Mouse (Mus musculus): ENCODE measurements around the gene Rasgrp1.

Rasgrp1 gene

GRCm38 (mm10) chr2:117342090-117342546 lies 683 bp downstream of the Rasgrp1 start:
- TF ChIP-seq POU5F1 (IDR thresholded peaks at IDR 0.05; ENCODE audit: borderline replicate concordance, low read length), result no peak
- no peak for TF ChIP-seq NANOG (IDR thresholded peaks at IDR 0.05; ENCODE audit: borderline replicate concordance, low read length)
- peak; percentile 81 for TF ChIP-seq CTCF (conservative IDR thresholded peaks at IDR 0.05; ENCODE audit: low read length)
- Histone ChIP-seq H3K9me3 (ENCODE audit: low read length) (no peaks in the 10 kb centered on the region), H3K4me1 (replicated peaks; ENCODE audit: low read depth, low read length) (peaks cover 35% of the 10 kb centered on the region), H3K4me3 (replicated peaks; ENCODE audit: low read length) (peak overlapping the region; percentile 88), H3K27me3 (ENCODE audit: insufficient read depth, low read length) (peaks cover 57% of the 10 kb centered on the region), H3K36me3 (ENCODE audit: insufficient read depth, low read length) (no peaks in the 10 kb centered on the region)

GRCm38 (mm10) chr2:117338501-117338900 lies 4.3 kb downstream of the Rasgrp1 start:
- peak overlapping the region; percentile 52 for H3K4me3 ChIP-seq (replicated peaks; ENCODE audit: low read length)
- H3K27me3 ChIP-seq (ENCODE audit: insufficient read depth, low read length), result peaks cover 43% of the 10 kb centered on the region
- H3K4me1 ChIP-seq (replicated peaks; ENCODE audit: low read depth, low read length), result peaks cover 58% of the 10 kb centered on the region
- H3K9me3 ChIP-seq (ENCODE audit: low read length), result no peaks in the 10 kb centered on the region
- no peaks in the 10 kb centered on the region for H3K36me3 ChIP-seq (ENCODE audit: insufficient read depth, low read length)
- TF ChIP-seq POU5F1 (IDR thresholded peaks at IDR 0.05; ENCODE audit: borderline replicate concordance, low read length), result no peak
- no peak; the same call in 1 of the 2 replicates for TF ChIP-seq NANOG (IDR thresholded peaks at IDR 0.05; ENCODE audit: borderline replicate concordance, low read length)
- TF ChIP-seq CTCF (conservative IDR thresholded peaks at IDR 0.05; ENCODE audit: low read length), result peak; percentile 88

DNA sequence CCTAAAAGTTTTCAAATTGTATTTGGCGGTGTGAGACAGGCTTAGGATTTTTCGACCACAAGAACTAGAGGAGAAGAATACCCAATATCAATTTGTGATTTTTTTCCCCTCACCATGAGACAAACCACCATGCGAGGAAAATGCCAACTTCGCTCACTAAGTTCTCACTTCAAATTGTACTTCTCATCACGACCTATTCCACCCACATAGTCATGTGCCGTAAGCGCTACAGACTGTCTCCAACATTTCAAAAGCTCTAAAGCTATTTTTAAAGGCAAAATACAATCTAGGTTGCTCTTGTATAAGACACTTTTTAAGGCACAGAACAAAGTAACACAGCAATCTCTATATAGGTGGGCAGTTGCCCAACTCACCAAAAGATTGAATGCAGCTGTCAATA lies 4.9 kb downstream of the Rasgrp1 start:
- TF ChIP-seq NANOG (IDR thresholded peaks at IDR 0.05; ENCODE audit: borderline replicate concordance, low read length), result no peak
- no peak for TF ChIP-seq POU5F1 (IDR thresholded peaks at IDR 0.05; ENCODE audit: borderline replicate concordance, low read length)
- no peak for TF ChIP-seq CTCF (conservative IDR thresholded peaks at IDR 0.05; ENCODE audit: low read length)

DNA sequence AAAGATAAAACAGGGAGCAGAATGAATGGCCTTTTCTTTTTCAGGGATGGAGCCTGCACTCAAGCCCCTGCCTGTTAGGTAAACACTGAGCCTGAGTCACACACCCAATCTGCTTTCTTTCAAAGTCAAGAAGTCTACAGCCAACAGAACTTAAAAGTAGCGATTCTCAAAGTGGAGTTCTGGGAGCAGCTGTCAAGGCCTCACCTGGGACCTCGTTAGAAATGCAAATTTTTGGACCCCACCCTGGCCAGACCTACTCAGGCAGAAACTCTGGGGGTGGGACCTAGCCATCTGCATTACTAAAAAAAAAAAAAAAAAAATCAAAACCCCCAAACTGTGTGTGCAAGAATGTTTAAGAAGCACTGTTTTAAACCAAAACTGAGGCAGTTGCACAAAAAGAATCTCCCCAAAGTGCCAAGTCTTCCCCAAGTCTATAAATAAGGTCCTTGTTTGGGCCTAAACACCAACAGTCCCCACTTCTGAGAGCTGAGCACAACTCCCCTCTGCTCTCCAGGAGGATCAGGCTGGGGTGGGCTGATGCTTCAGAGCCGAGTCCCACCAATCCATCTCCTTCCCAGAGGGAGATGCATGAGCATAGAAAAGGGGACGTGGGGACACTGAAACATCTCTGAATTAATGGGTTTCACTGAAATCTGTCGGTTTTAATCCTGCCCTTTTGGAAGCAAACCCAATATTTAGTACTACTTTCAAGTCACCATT lies 5.7 kb downstream of the Rasgrp1 start:
- Histone ChIP-seq H3K4me1 (replicated peaks; ENCODE audit: low read depth, low read length) (peaks cover 50% of the 10 kb centered on the region), H3K4me3 (replicated peaks; ENCODE audit: low read length) (peak overlapping the region; percentile 50; the same call in 1 of the 2 replicates), H3K27me3 (ENCODE audit: insufficient read depth, low read length) (peaks cover 33% of the 10 kb centered on the region), H3K9me3 (ENCODE audit: low read length) (no peaks in the 10 kb centered on the region), H3K36me3 (ENCODE audit: insufficient read depth, low read length) (no peaks in the 10 kb centered on the region)
- no peak for TF ChIP-seq NANOG (IDR thresholded peaks at IDR 0.05; ENCODE audit: borderline replicate concordance, low read length)
- no peak; the same call in 1 of the 2 replicates for TF ChIP-seq POU5F1 (IDR thresholded peaks at IDR 0.05; ENCODE audit: borderline replicate concordance, low read length)
- no peak for TF ChIP-seq CTCF (conservative IDR thresholded peaks at IDR 0.05; ENCODE audit: low read length)

More for the DNA sequence above, 4.9 kb downstream of the Rasgrp1 start:
- no peaks in the 10 kb centered on the region for H3K36me3 ChIP-seq (ENCODE audit: insufficient read depth, low read length)
- peaks cover 41% of the 10 kb centered on the region for H3K27me3 ChIP-seq (ENCODE audit: insufficient read depth, low read length)
- H3K9me3 ChIP-seq (ENCODE audit: low read length), result no peaks in the 10 kb centered on the region
- H3K4me1 ChIP-seq (replicated peaks; ENCODE audit: low read depth, low read length), result peaks cover 54% of the 10 kb centered on the region
- peak overlapping the region; percentile 52 for H3K4me3 ChIP-seq (replicated peaks; ENCODE audit: low read length)

- Histone ChIP-seq H3K4me3 (replicated peaks; ENCODE audit: low read length) (no peak overlapping the region), H3K27me3 (ENCODE audit: insufficient read depth, low read length) (peaks cover 20% of the 10 kb centered on the region), H3K4me1 (replicated peaks; ENCODE audit: low read depth, low read length) (peaks cover 48% of the 10 kb centered on the region), H3K36me3 (ENCODE audit: insufficient read depth, low read length) (no peaks in the 10 kb centered on the region), H3K9me3 (ENCODE audit: low read length) (no peaks in the 10 kb centered on the region)
- TF ChIP-seq NANOG (IDR thresholded peaks at IDR 0.05; ENCODE audit: borderline replicate concordance, low read length), result no peak
- TF ChIP-seq CTCF (conservative IDR thresholded peaks at IDR 0.05; ENCODE audit: low read length), result no peak
- no peak for TF ChIP-seq POU5F1 (IDR thresholded peaks at IDR 0.05; ENCODE audit: borderline replicate concordance, low read length)
These were observed 7.1 kb downstream of the Rasgrp1 start for GRCm38 (mm10) chr2:117335552-117336188.

- TF ChIP-seq CTCF (conservative IDR thresholded peaks at IDR 0.05; ENCODE audit: low read length) (peak; percentile 63), POU5F1 (IDR thresholded peaks at IDR 0.05; ENCODE audit: borderline replicate concordance, low read length) (no peak)
- Histone ChIP-seq H3K4me3 (replicated peaks; ENCODE audit: low read length) (no peak overlapping the region), H3K9me3 (ENCODE audit: low read length) (no peaks in the 10 kb centered on the region), H3K27me3 (ENCODE audit: insufficient read depth, low read length) (0 out of 2 replicates have a peak, but pooled peaks cover 7% of the 10 kb centered on the region), H3K4me1 (replicated peaks; ENCODE audit: low read depth, low read length) (peaks cover 36% of the 10 kb centered on the region), H3K36me3 (ENCODE audit: insufficient read depth, low read length) (no peaks in the 10 kb centered on the region)
These were observed 11.2 kb downstream of the Rasgrp1 start for GRCm38 (mm10) chr2:117331634-117332033.

- Histone ChIP-seq H3K4me3 (replicated peaks; ENCODE audit: low read length) (no peak overlapping the region), H3K27me3 (ENCODE audit: insufficient read depth, low read length) (0 out of 2 replicates have a peak, but pooled peaks cover 4% of the 10 kb centered on the region), H3K9me3 (ENCODE audit: low read length) (no peaks in the 10 kb centered on the region), H3K36me3 (ENCODE audit: insufficient read depth, low read length) (no peaks in the 10 kb centered on the region), H3K4me1 (replicated peaks; ENCODE audit: low read depth, low read length) (0 out of 2 replicates have a peak, but pooled peaks cover 15% of the 10 kb centered on the region)
- no peak for TF ChIP-seq POU5F1 (IDR thresholded peaks at IDR 0.05; ENCODE audit: borderline replicate concordance, low read length)
- TF ChIP-seq CTCF (conservative IDR thresholded peaks at IDR 0.05; ENCODE audit: low read length), result no peak
- TF ChIP-seq NANOG (IDR thresholded peaks at IDR 0.05; ENCODE audit: borderline replicate concordance, low read length), result no peak
These were observed 14.1 kb downstream of the Rasgrp1 start for GRCm38 (mm10) chr2:117328521-117329285.

DNA sequence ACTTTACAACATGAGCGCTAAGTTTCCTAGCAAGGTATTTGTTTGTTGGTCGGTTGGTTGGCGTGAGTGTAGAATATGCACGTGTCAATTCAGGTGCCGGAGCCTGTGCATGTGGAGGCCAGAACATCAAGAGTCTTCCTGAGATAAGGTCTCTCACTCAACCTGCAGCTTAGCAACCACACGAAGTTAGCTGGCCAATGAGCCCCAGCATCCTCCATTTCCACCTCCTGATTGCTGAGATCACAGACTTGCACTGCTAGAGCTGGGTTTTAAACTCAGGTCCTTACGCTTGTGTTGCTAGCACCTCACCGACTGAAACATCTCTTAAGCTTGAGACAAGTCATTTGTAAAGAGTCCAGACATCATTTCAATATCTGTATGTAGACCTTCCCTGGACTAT lies 20.4 kb downstream of the Rasgrp1 start:
- H3K27me3 ChIP-seq (ENCODE audit: insufficient read depth, low read length), result no peaks in the 10 kb centered on the region
- no peaks in the 10 kb centered on the region for H3K4me1 ChIP-seq (replicated peaks; ENCODE audit: low read depth, low read length)
- no peaks in the 10 kb centered on the region for H3K36me3 ChIP-seq (ENCODE audit: insufficient read depth, low read length)
- no peak overlapping the region for H3K4me3 ChIP-seq (replicated peaks; ENCODE audit: low read length)
- no peaks in the 10 kb centered on the region for H3K9me3 ChIP-seq (ENCODE audit: low read length)
- no peak for TF ChIP-seq POU5F1 (IDR thresholded peaks at IDR 0.05; ENCODE audit: borderline replicate concordance, low read length)
- TF ChIP-seq NANOG (IDR thresholded peaks at IDR 0.05; ENCODE audit: borderline replicate concordance, low read length), result no peak
- TF ChIP-seq CTCF (conservative IDR thresholded peaks at IDR 0.05; ENCODE audit: low read length), result no peak
